Mouse (Mus musculus) CH12.LX (cell line): Measurements from ENCODE around the gene Grm8. TPM values are rescaled to one million over a fixed set of nuclear protein-coding genes. Genes with fewer than 3 reads are reported as not detected.

Experiments
- DNase-seq: peaks from one replicate; pipeline ENCODE4 v3.0.0-alpha.2; 2013; ENCODE audit errors: extremely low read depth
- H3K27ac ChIP-seq: 2 replicates; pipeline ENCODE4 v1.5.1; 2012; ENCODE audit warnings: low read depth, mild to moderate bottlenecking, control low read depth, moderate library complexity; ENCODE audit not compliant: insufficient read depth
- H3K27me3 ChIP-seq: replicated peaks from 2 replicates; pipeline ENCODE3; 2012; ENCODE audit warnings: inconsistent platforms
- H3K36me3 ChIP-seq, 2 experiments: replicated peaks in 1 of 2; 2 replicates each; pipeline versions ENCODE3 to v1.6.1; 2012; ENCODE audit warnings: inconsistent platforms in 1 of 2, low read length in 1 of 2, mild to moderate bottlenecking in 1 of 2, mixed read lengths in 1 of 2, moderate library complexity in 1 of 2; ENCODE audit not compliant: control insufficient read depth in 1 of 2, insufficient read depth in 1 of 2
- H3K4me1 ChIP-seq, 2 experiments: 2 replicates each; pipeline ENCODE4 v1.6.1; 2012; ENCODE audit warnings: inconsistent platforms in 1 of 2, moderate library complexity in 1 of 2; ENCODE audit not compliant: insufficient read depth in 2 of 2, control insufficient read depth in 1 of 2
- H3K4me2 ChIP-seq: 2 replicates; pipeline ENCODE4 v1.6.1; 2012; ENCODE audit warnings: low read depth, mild to moderate bottlenecking, control low read depth; ENCODE audit not compliant: poor library complexity, insufficient read depth, severe bottlenecking
- H3K4me3 ChIP-seq, 3 experiments: fragments of 150-350 bp in 1 of 3; sonication (generic) in 1 of 3; replicated peaks in 1 of 3; 2 replicates each; pipeline versions ENCODE3 to v1.5.1; 2011 to 2012; ENCODE audit warnings: low read depth in 2 of 3, low read length in 2 of 3, mild to moderate bottlenecking in 2 of 3, moderate library complexity in 2 of 3, control low read depth in 1 of 3, improper control_type of control experiment in 1 of 3, inconsistent platforms in 1 of 3, mixed read lengths in 1 of 3; ENCODE audit not compliant: poor library complexity in 1 of 3
- H3K79me2 ChIP-seq: replicated peaks from 2 replicates; pipeline ENCODE4 v1.6.1; 2012; ENCODE audit warnings: mild to moderate bottlenecking, moderate library complexity; ENCODE audit not compliant: control insufficient read depth, poor library complexity, insufficient read depth, severe bottlenecking; ENCODE audit errors: extremely low read depth
- H3K9ac ChIP-seq: 2 replicates; pipeline ENCODE4 v1.6.1; 2012; ENCODE audit warnings: low read depth, mild to moderate bottlenecking, control low read depth, moderate library complexity; ENCODE audit not compliant: insufficient read depth
- H3K9me3 ChIP-seq: replicated peaks from 2 replicates; pipeline ENCODE3; 2012; ENCODE audit warnings: low read length, inconsistent platforms, mixed read lengths
- CTCF ChIP-seq, 2 experiments: IDR thresholded peaks in 1 of 2; conservative IDR thresholded peaks in 1 of 2; 2 replicates each; pipeline ENCODE4 v1.5.1; 2011 to 2012; ENCODE audit warnings: low read depth in 2 of 2, low read length in 2 of 2, improper control_type of control experiment in 1 of 2, inconsistent platforms in 1 of 2, mild to moderate bottlenecking in 1 of 2, moderate library complexity in 1 of 2
- E2F4 ChIP-seq: IDR thresholded peaks from 2 replicates; pipeline ENCODE4 v1.6.1; 2011; ENCODE audit warnings: low read depth, low read length, improper control_type of control experiment; ENCODE audit not compliant: insufficient replicate concordance
- ELF1 ChIP-seq: IDR thresholded peaks from 2 replicates; pipeline ENCODE4 v1.6.1; 2014; ENCODE audit warnings: low read depth, mild to moderate bottlenecking, inconsistent platforms, low read length, improper control_type of control experiment
- JUN ChIP-seq: IDR thresholded peaks from 2 replicates; pipeline ENCODE4 v1.6.1; 2011; ENCODE audit warnings: low read depth, mild to moderate bottlenecking, low read length, improper control_type of control experiment, moderate library complexity; ENCODE audit not compliant: insufficient read depth
- MAFK ChIP-seq: IDR thresholded peaks from 2 replicates; pipeline ENCODE4 v1.6.1; 2011; ENCODE audit warnings: low read length, improper control_type of control experiment; ENCODE audit not compliant: insufficient replicate concordance
- MAX ChIP-seq: IDR thresholded peaks from 2 replicates; pipeline ENCODE4 v1.6.1; 2011; ENCODE audit warnings: low read length, improper control_type of control experiment
- MAZ ChIP-seq: IDR thresholded peaks from 2 replicates; pipeline ENCODE4 v1.6.1; 2012; ENCODE audit warnings: low read depth, mild to moderate bottlenecking, inconsistent platforms, low read length, improper control_type of control experiment, moderate library complexity
- MEF2A ChIP-seq: IDR thresholded peaks from 2 replicates; pipeline ENCODE4 v1.6.1; 2014; ENCODE audit warnings: low read depth, mild to moderate bottlenecking, inconsistent platforms, low read length, improper control_type of control experiment, borderline replicate concordance
- MXI1 ChIP-seq: IDR thresholded peaks from 2 replicates; pipeline ENCODE4 v1.6.1; 2011; ENCODE audit warnings: mild to moderate bottlenecking, low read depth, low read length, improper control_type of control experiment
- MYC ChIP-seq: IDR thresholded peaks from 2 replicates; pipeline ENCODE4 v1.6.1; 2011; ENCODE audit warnings: low read depth, mild to moderate bottlenecking, improper control_type of control experiment, low read length
- NELFE ChIP-seq: IDR thresholded peaks from 2 replicates; pipeline ENCODE4 v1.6.1; 2011; ENCODE audit warnings: low read depth, low read length, improper control_type of control experiment
- NRF1 ChIP-seq: IDR thresholded peaks from 2 replicates; pipeline ENCODE4 v1.6.1; 2014; ENCODE audit warnings: low read depth, mild to moderate bottlenecking, inconsistent platforms, low read length, improper control_type of control experiment, moderate library complexity
- POLR2AphosphoS2 ChIP-seq: IDR thresholded peaks from 2 replicates; pipeline ENCODE4 v1.6.1; 2011; ENCODE audit warnings: low read depth, low read length, improper control_type of control experiment
- RAD21 ChIP-seq: IDR thresholded peaks from 2 replicates; pipeline ENCODE4 v1.6.1; 2011; ENCODE audit warnings: low read depth, mild to moderate bottlenecking, low read length, improper control_type of control experiment, moderate library complexity
- TBP ChIP-seq: conservative IDR thresholded peaks from 2 replicates; pipeline ENCODE4 v1.6.1; 2011; ENCODE audit warnings: low read depth, low read length, improper control_type of control experiment
- TCF12 ChIP-seq: IDR thresholded peaks from 2 replicates; pipeline ENCODE4 v1.6.1; 2014; ENCODE audit warnings: low read depth, mild to moderate bottlenecking, inconsistent platforms, low read length, improper control_type of control experiment
- USF1 ChIP-seq: IDR thresholded peaks from 2 replicates; pipeline ENCODE4 v1.6.1; 2014; ENCODE audit warnings: low read depth, mild to moderate bottlenecking, inconsistent platforms, low read length, improper control_type of control experiment
- USF2 ChIP-seq: conservative IDR thresholded peaks from 2 replicates; pipeline ENCODE4 v1.6.1; 2011; ENCODE audit warnings: low read depth, low read length, improper control_type of control experiment
- ZC3H11A ChIP-seq: IDR thresholded peaks from 2 replicates; pipeline ENCODE4 v1.6.1; 2012; ENCODE audit warnings: low read depth, mild to moderate bottlenecking, inconsistent platforms, low read length, improper control_type of control experiment
- ZMIZ1 ChIP-seq: IDR thresholded peaks from 2 replicates; pipeline ENCODE4 v1.6.1; 2012; ENCODE audit warnings: low read depth, mild to moderate bottlenecking, inconsistent platforms, low read length, improper control_type of control experiment
- dilution Hi-C: fragments of 300-500 bp; cut with MboI; formaldehyde crosslinking; loops from 2 replicates; pipeline ENCODE4 v1.14.3; 2020; ENCODE audit warnings: low sequenced_read_pairs; ENCODE audit not compliant: extremely low pct_unique_long_range_greater_than_20kb, extremely low pct_ligation_motif_present
- in situ Hi-C: fragments of 300-500 bp; cut with MboI; formaldehyde crosslinking; loops from 3 replicates; pipeline ENCODE4 v1.14.3; 2019; ENCODE audit warnings: low sequenced_read_pairs, low pct_ligation_motif_present, low pct_unique_long_range_greater_than_20kb, mixed read lengths
- polyA plus RNA-seq: library from polyadenylated mRNA; unstranded; fragments of >175 nt; gene quantifications from 2 replicates; pipeline ENCODE4 v1.2.1, GENCODE M21; 2012; ENCODE audit warnings: low read depth; ENCODE audit not compliant: insufficient read length
- total RNA-seq, 2 experiments: library from RNA; depleted of rRNA; stranded (reverse); fragments of 300-350 nt in 1 of 2; fragments of >200 nt in 1 of 2; gene quantifications; 2 replicates each; pipeline ENCODE4 v1.2.3; 2012 to 2014

Grm8 gene
- total and polyA plus RNA-seq, 3 experiments, result 0.08 to 0.72 (median 0.21) TPM

- Histone ChIP-seq H3K79me2 (no peaks in the 10 kb centered on the region), H3K9me3 (no peaks in the 10 kb centered on the region), H3K36me3 (no peaks in the 10 kb centered on the region), H3K4me3 (no peak overlapping the region)
- in situ Hi-C loops, result no loop called here
- TF ChIP-seq RAD21 (no peak), MEF2A (no peak), CTCF (conservative IDR thresholded peaks at IDR 0.05 in 1 of 2, IDR thresholded peaks at IDR 0.05 in 1 of 2; ENCODE audit: low read depth in 2 of 2, low read length in 2 of 2) (no peak), ELF1 (no peak), USF2 (no peak), TCF12 (no peak), JUN (no peak), MXI1 (no peak), MAZ (no peak), MAFK (no peak), NRF1 (no peak), NELFE (no peak), ZMIZ1 (no peak), TBP (no peak), ZC3H11A (no peak), USF1 (no peak), MAX (no peak), E2F4 (no peak), MYC (no peak), POLR2AphosphoS2 (no peak)
- TF ChIP-seq, all 38 proteins: peak for 0
- H3K9ac ChIP-seq, result no peak overlapping the region
- no peaks in the 10 kb centered on the region for H3K4me1 ChIP-seq
- no peaks in the 10 kb centered on the region for H3K27me3 ChIP-seq
- dilution Hi-C loops, result no loop called here
- DNase-seq, result no peak
- H3K4me2 ChIP-seq, result no peak overlapping the region
- H3K27ac ChIP-seq, result no peak overlapping the region
Observed at GRCm38 (mm10) chr6:27745693-27746451, 389.1 kb downstream of the Grm8 start.

DNA sequence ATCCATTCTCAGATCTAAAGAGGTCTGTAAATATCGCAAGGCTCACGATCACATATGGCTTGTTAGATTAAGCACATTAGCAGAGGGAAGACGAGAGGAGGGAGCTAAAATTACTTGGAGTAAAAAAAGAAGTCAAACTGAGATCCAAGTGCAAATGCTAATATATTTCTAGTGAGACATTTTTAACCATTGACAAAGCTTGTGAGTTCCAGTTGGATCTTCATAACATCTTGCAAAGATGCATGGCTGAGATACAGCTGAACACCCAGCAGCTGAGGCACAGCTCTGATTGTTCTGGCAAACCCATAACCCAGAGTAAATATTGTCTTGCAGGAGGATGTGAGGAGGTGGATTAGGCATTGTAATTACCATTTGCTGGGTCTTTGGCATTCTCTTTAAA lies 445.6 kb downstream of the Grm8 start:
- dilution Hi-C loops, result no loop called here

More for the DNA sequence above, 445.6 kb downstream of the Grm8 start:
- no peak overlapping the region for H3K27ac ChIP-seq
- no peak for DNase-seq
- H3K9ac ChIP-seq, result no peak overlapping the region
- no peaks in the 10 kb centered on the region for H3K9me3 ChIP-seq
- H3K4me1 ChIP-seq, result peaks cover 0 to 10% of the 10 kb centered on the region in 2 experiments; a peak in 1 of 4 replicates
- H3K79me2 ChIP-seq, result no peaks in the 10 kb centered on the region
- in situ Hi-C loops, result no loop called here
- no peak overlapping the region for H3K4me2 ChIP-seq
- no peak overlapping the region for H3K4me3 ChIP-seq
- no peak for TF ChIP-seq POLR2AphosphoS2
- H3K27me3 ChIP-seq, result no peaks in the 10 kb centered on the region
- no peaks in the 10 kb centered on the region for H3K36me3 ChIP-seq
